Mouse (Mus musculus): Measurements from ENCODE around the gene Gm9837.
A peak's percentile ranks its signal among the peaks of the same experiment; 100 is the strongest.

Gene Gm9837

GRCm38 (mm10) chr11:53486822-53487594, 16.7 kb upstream of the Gm9837 start:
- DNase-seq (ENCODE audit: low spot score), result peak; percentile 80

GRCm38 (mm10) chr11:53486351-53486750, 16.1 kb upstream of the Gm9837 start:
- no peak for DNase-seq (ENCODE audit: low spot score)

- no peak for DNase-seq (ENCODE audit: low spot score)
These were observed 15.4 kb upstream of the Gm9837 start for GRCm38 (mm10) chr11:53485719-53486118.

GRCm38 (mm10) chr11:53483159-53483891, 13.0 kb upstream of the Gm9837 start:
- DNase-seq (ENCODE audit: low spot score), result peak; percentile 51

- DNase-seq (ENCODE audit: low spot score), result no peak
These were observed 10.9 kb upstream of the Gm9837 start for GRCm38 (mm10) chr11:53481088-53481730.

- DNase-seq (ENCODE audit: low spot score), result peak; percentile 51
These were observed 9.6 kb upstream of the Gm9837 start, which contains the start of the genes Gm9945 and Sowaha for GRCm38 (mm10) chr11:53479783-53480301. TSS of gene Gm9945 (plus strand) at chr11:53480166. TSS of gene Sowaha (minus strand) at chr11:53480274.

- DNase-seq (ENCODE audit: low spot score), result no peak
These were observed 9.0 kb upstream of the Gm9837 start for GRCm38 (mm10) chr11:53479171-53479782.

GRCm38 (mm10) chr11:53478383-53479170, 8.3 kb upstream of the Gm9837 start:
- DNase-seq (ENCODE audit: low spot score), result no peak

GRCm38 (mm10) chr11:53477833-53478232, 7.6 kb upstream of the Gm9837 start:
- no peak for DNase-seq (ENCODE audit: low spot score)

- DNase-seq (ENCODE audit: low spot score), result no peak
These were observed 5.3 kb upstream of the Gm9837 start for GRCm38 (mm10) chr11:53475620-53476019.

GRCm38 (mm10) chr11:53472709-53473108, 2.4 kb upstream of the Gm9837 start:
- no peak for DNase-seq (ENCODE audit: low spot score)

GRCm38 (mm10) chr11:53469294-53469967, 848 bp downstream of the Gm9837 start:
- peak; percentile 54 for DNase-seq (ENCODE audit: low spot score)

GRCm38 (mm10) chr11:53466231-53466971, 3.9 kb downstream of the Gm9837 start:
- peak; percentile 83 for DNase-seq (ENCODE audit: low spot score)

GRCm38 (mm10) chr11:53463551-53464424, 6.5 kb downstream of the Gm9837 start:
- no peak for DNase-seq (ENCODE audit: low spot score)

GRCm38 (mm10) chr11:53461727-53462126, 8.6 kb downstream of the Gm9837 start:
- DNase-seq (ENCODE audit: low spot score), result peak; percentile 51

GRCm38 (mm10) chr11:53460192-53460591, 10.1 kb downstream of the Gm9837 start:
- DNase-seq (ENCODE audit: low spot score), result no peak

GRCm38 (mm10) chr11:53458996-53459395, 11.3 kb downstream of the Gm9837 start:
- no peak for DNase-seq (ENCODE audit: low spot score)

- DNase-seq (ENCODE audit: low spot score), result no peak
These were observed 12.8 kb downstream of the Gm9837 start for GRCm38 (mm10) chr11:53457372-53457954.

Data from urinary bladder, postnatal 14 days (tissue).